8 mouse cellular contexts compared by ENCODE assay signal in genomic region chr3:105705061-105705549, GRCm38 (mm10). TPM values are rescaled to one million over a fixed set of nuclear protein-coding genes. Genes with fewer than 3 reads are reported as not detected.
DNase-seq lines count a peak whose midpoint lies in the region; ATAC-seq lines count a peak whose summit lies in the region.

No protein-coding gene starts in this region.

- H3K27me3 ChIP-seq in embryonic facial prominence, embryonic 14.5 days (replicated peaks; ENCODE audit: control insufficient read depth, insufficient read depth, low read length) = peaks cover 18% of the 10 kb centered on the region
- peaks cover 11% of the 10 kb centered on the region; the same call in 1 of the 2 replicates for H3K27me3 ChIP-seq in heart, embryonic 13.5 days (replicated peaks)
- peaks cover 18% of the 10 kb centered on the region for H3K27me3 ChIP-seq in liver, embryonic 16.5 days (ENCODE audit: control insufficient read depth, insufficient read depth, low read depth, low read length)

- peak overlapping the region; percentile 66 for H3K9ac ChIP-seq in embryonic facial prominence, embryonic 14.5 days (ENCODE audit: low read depth, low read length)
- peak overlapping the region; percentile 87 for H3K9ac ChIP-seq in heart, embryonic 13.5 days
- H3K9ac ChIP-seq in liver, embryonic 16.5 days (ENCODE audit: low read depth, low read length) = peak overlapping the region; percentile 58

- no peaks in the 10 kb centered on the region for H3K36me3 ChIP-seq in embryonic facial prominence, embryonic 14.5 days (ENCODE audit: control insufficient read depth, insufficient read depth, low read length)
- no peaks in the 10 kb centered on the region for H3K36me3 ChIP-seq in heart, embryonic 13.5 days
- H3K36me3 ChIP-seq in liver, embryonic 16.5 days (ENCODE audit: control insufficient read depth, insufficient read depth) = no peaks in the 10 kb centered on the region

- peak overlapping the region; percentile 31; the same call in 1 of the 2 replicates for H3K27ac ChIP-seq in embryonic facial prominence, embryonic 14.5 days (replicated peaks; ENCODE audit: low read depth, low read length)
- peak overlapping the region; percentile 78 for H3K27ac ChIP-seq in heart, embryonic 13.5 days (replicated peaks)
- H3K27ac ChIP-seq in liver, embryonic 16.5 days (ENCODE audit: low read length) = no peak overlapping the region

- H3K4me2 ChIP-seq in embryonic facial prominence, embryonic 14.5 days (ENCODE audit: low read depth, low read length) = peak overlapping the region; percentile 91
- peak overlapping the region; percentile 97 for H3K4me2 ChIP-seq in heart, embryonic 13.5 days
- peak overlapping the region; percentile 97 for H3K4me2 ChIP-seq in liver, embryonic 16.5 days (ENCODE audit: low read depth, low read length)

- H3K9me3 ChIP-seq in embryonic facial prominence, embryonic 14.5 days (ENCODE audit: control insufficient read depth, low read length) = no peaks in the 10 kb centered on the region
- no peaks in the 10 kb centered on the region for H3K9me3 ChIP-seq in heart, embryonic 13.5 days
- H3K9me3 ChIP-seq in liver, embryonic 16.5 days (replicated peaks; ENCODE audit: control insufficient read depth, low read length) = no peaks in the 10 kb centered on the region

- ATAC-seq in embryonic facial prominence, embryonic 14.5 days (ENCODE audit: low read depth) = peak; percentile 64
- ATAC-seq in heart, embryonic 13.5 days (ENCODE audit: extremely low read depth, insufficient number of reproducible peaks, low FRiP score, low TSS enrichment) = peak; percentile 33; the same call in 1 of the 2 replicates
- peak; percentile 11 for ATAC-seq in liver, embryonic 16.5 days (ENCODE audit: low read depth)
- ATAC-seq in neutrophil, adult 5-6 weeks (ENCODE audit: extremely low read depth, insufficient number of reproducible peaks, low FRiP score, poor library complexity, severe bottlenecking) = peak; percentile 17; the same call in 1 of the 2 replicates

- peak overlapping the region; percentile 56 for H3K4me3 ChIP-seq in embryonic facial prominence, embryonic 14.5 days (ENCODE audit: low read depth, low read length)
- peak overlapping the region; percentile 62 for H3K4me3 ChIP-seq in heart, embryonic 13.5 days
- peak overlapping the region; percentile 63 for H3K4me3 ChIP-seq in liver, embryonic 16.5 days (ENCODE audit: low read depth, low read length)

- under 1% methylated on average over 18 of the region's 28 CpGs for WGBS in embryonic facial prominence, embryonic 14.5 days
- 0% methylated on average over 28 of the region's 28 CpGs for WGBS in heart, embryonic 13.5 days
- under 1% methylated on average over 28 of the region's 28 CpGs for WGBS in liver, embryonic 16.5 days (ENCODE audit: insufficient replicate concordance)

- peaks cover 5% of the 10 kb centered on the region for H3K4me1 ChIP-seq in embryonic facial prominence, embryonic 14.5 days (ENCODE audit: control insufficient read depth, insufficient read depth, low read length)
- peaks cover 74% of the 10 kb centered on the region for H3K4me1 ChIP-seq in heart, embryonic 13.5 days
- H3K4me1 ChIP-seq in liver, embryonic 16.5 days (ENCODE audit: control insufficient read depth, low read depth, low read length) = peaks cover 38% of the 10 kb centered on the region

- peak; percentile 55 for DNase-seq in 416B (ENCODE audit: low read depth)
- peak; percentile 78 for DNase-seq in adrenal gland, postnatal 10 days
- DNase-seq in embryonic facial prominence, embryonic 14.5 days (ENCODE audit: low spot score) = peak; percentile 71
- DNase-seq in kidney, postnatal 25 days = peak; percentile 38 to 63
- peak; percentile 33 to 48 for DNase-seq in thymus, postnatal 10 days (ENCODE audit: low spot score in 2 of 2)

RNA-seq across cellular contexts. Expression of gene Inka2, which starts 0.7 kb away (rescaled TPM):
- total RNA-seq in adrenal gland, postnatal 10 days (2021) = 1 to 10 TPM; 3.2 to 5.8 TPM
- polyA plus RNA-seq in embryonic facial prominence, embryonic 14.5 days (2014; fragmentation: Nextera tagmentation; extraction: Ambion mirVana) = 2.5 and 2.8 TPM in 2 replicates
- 2.0 and 2.3 TPM in 2 replicates for polyA plus RNA-seq in heart, embryonic 13.5 days (2015; fragmentation: Nextera tagmentation; extraction: Ambion mirVana)
- polyA plus RNA-seq in liver, embryonic 16.5 days (2015; fragmentation: Nextera tagmentation; extraction: Ambion mirVana) = 0.11 and 0.28 TPM in 2 replicates
- 0.23 and 0.25 TPM in 2 replicates for total RNA-seq in neutrophil, adult 5-6 weeks (2017)

RNA-seq across cellular contexts. Expression of gene Ddx20, which starts 17.7 kb away (rescaled TPM):
- 10 to 100 TPM; 17.0 to 17.3 TPM for total RNA-seq in adrenal gland, postnatal 10 days (2021)
- 27.6 and 31.5 TPM in 2 replicates for polyA plus RNA-seq in embryonic facial prominence, embryonic 14.5 days (2014; fragmentation: Nextera tagmentation; extraction: Ambion mirVana)
- polyA plus RNA-seq in heart, embryonic 13.5 days (2015; fragmentation: Nextera tagmentation; extraction: Ambion mirVana) = 18.1 and 20.2 TPM in 2 replicates
- 13.3 and 16.1 TPM in 2 replicates for polyA plus RNA-seq in liver, embryonic 16.5 days (2015; fragmentation: Nextera tagmentation; extraction: Ambion mirVana)
- total RNA-seq in neutrophil, adult 5-6 weeks (2017) = 32.2 and 36.5 TPM in 2 replicates

Comparison
In these comparisons a context has a peak if more than half of its experiments do, and no peak if none do; other contexts are left out.
1. ATAC-seq: peak in every context shown above with its lines; median percentile 64 in embryonic facial prominence, embryonic 14.5 days; 33 in heart, embryonic 13.5 days; 17 in neutrophil, adult 5-6 weeks; 11 in liver, embryonic 16.5 days.